Mouse (Mus musculus): ENCODE results near the gene Stat1.

GRCm38 (mm10) chr1:52176999-52177398 lies 57.8 kb downstream of the Stat1 start:
- no peak for TF ChIP-seq CTCF (IDR thresholded peaks at IDR 0.05; ENCODE audit: low read depth, low read length)
- no peak for TF ChIP-seq GATA1 (IDR thresholded peaks at IDR 0.05; ENCODE audit: borderline replicate concordance, low read length)

All from G1E (cell line).